Mouse (Mus musculus) gastrocnemius, postnatal 25 days (tissue): ENCODE measurements around the gene Mybph. TPM values are rescaled to one million over a fixed set of nuclear protein-coding genes. Genes with fewer than 3 reads are reported as not detected.

ENCODE experiments used
- DNase-seq: peaks from one replicate; pipeline ENCODE4 v3.0.0; 2022
- total RNA-seq, 2 experiments: library from RNA; stranded (reverse); gene quantifications; 1 replicate in 1 of 2; 2 replicates in 1 of 2; pipeline ENCODE4 v1.2.3; 2021

Mybph gene
- total RNA-seq, 2 experiments from 2014 or later, result 335 to 488 TPM

GRCm38 (mm10) chr1:134211043-134211442, 17.8 kb downstream of the Mybph start:
- DNase-seq, result no peak

GRCm38 (mm10) chr1:134211631-134212030, 18.4 kb downstream of the Mybph start:
- no peak for DNase-seq

GRCm38 (mm10) chr1:134212351-134212750, 19.1 kb downstream of the Mybph start:
- no peak for DNase-seq

- DNase-seq, result no peak
Measured at GRCm38 (mm10) chr1:134213405-134213804, 20.2 kb downstream of the Mybph start.

GRCm38 (mm10) chr1:134215059-134215458, 21.8 kb downstream of the Mybph start:
- DNase-seq, result no peak

- no peak for DNase-seq
Measured at GRCm38 (mm10) chr1:134215751-134216628, 22.7 kb downstream of the Mybph start.

- DNase-seq, result no peak
Measured at GRCm38 (mm10) chr1:134216629-134216971, 23.4 kb downstream of the Mybph start.

- DNase-seq, result no peak
Measured at GRCm38 (mm10) chr1:134217028-134217481, 23.8 kb downstream of the Mybph start.

GRCm38 (mm10) chr1:134217942-134218341, 24.7 kb downstream of the Mybph start:
- no peak for DNase-seq

GRCm38 (mm10) chr1:134219608-134220007, 26.4 kb downstream of the Mybph start:
- no peak for DNase-seq

GRCm38 (mm10) chr1:134221172-134221571, 27.9 kb downstream of the Mybph start:
- DNase-seq, result no peak

GRCm38 (mm10) chr1:134222122-134223055, 29.1 kb downstream of the Mybph start:
- no peak for DNase-seq

GRCm38 (mm10) chr1:134224649-134225227, 31.5 kb downstream of the Mybph start:
- no peak for DNase-seq

- no peak for DNase-seq
Measured at GRCm38 (mm10) chr1:134225375-134225774, 32.1 kb downstream of the Mybph start.

GRCm38 (mm10) chr1:134226739-134227138, 33.5 kb downstream of the Mybph start:
- no peak for DNase-seq

- DNase-seq, result no peak
Measured at GRCm38 (mm10) chr1:134229806-134230575, 36.7 kb downstream of the Mybph start.

GRCm38 (mm10) chr1:134230638-134231228, 37.5 kb downstream of the Mybph start:
- no peak for DNase-seq

- no peak for DNase-seq
Measured at GRCm38 (mm10) chr1:134231270-134231669, 38.0 kb downstream of the Mybph start.

- no peak for DNase-seq
Measured at GRCm38 (mm10) chr1:134231681-134232080, 38.4 kb downstream of the Mybph start.

GRCm38 (mm10) chr1:134232326-134232725, 39.1 kb downstream of the Mybph start:
- no peak for DNase-seq
